Mouse (Mus musculus) erythroblast, embryonic 14.5 days (primary cell): ENCODE results near the gene Dip2c. TPM values are rescaled to one million over a fixed set of nuclear protein-coding genes. Genes with fewer than 3 reads are reported as not detected.

Experiments used
- H3K27me3 ChIP-seq: 2 replicates; pipeline ENCODE4 v1.6.1; 2012; ENCODE audit warnings: inconsistent platforms; ENCODE audit not compliant: control insufficient read depth
- H3K36me3 ChIP-seq: 2 replicates; pipeline ENCODE4 v1.6.1; 2012; ENCODE audit warnings: mild to moderate bottlenecking, inconsistent platforms; ENCODE audit not compliant: control insufficient read depth
- H3K4me1 ChIP-seq: 2 replicates; pipeline ENCODE4 v1.6.1; 2012; ENCODE audit warnings: inconsistent platforms; ENCODE audit not compliant: control insufficient read depth
- H3K4me3 ChIP-seq: replicated peaks from 2 replicates; pipeline ENCODE3; 2012; ENCODE audit warnings: moderate library complexity, mild to moderate bottlenecking, inconsistent platforms
- H3K9me3 ChIP-seq: 2 replicates; pipeline ENCODE4 v1.6.1; 2012; ENCODE audit warnings: low read length, inconsistent platforms, mixed read lengths; ENCODE audit not compliant: control insufficient read depth
- GATA1 ChIP-seq: IDR thresholded peaks from 2 replicates; pipeline ENCODE4 v1.6.1; 2012; ENCODE audit warnings: low read length, inconsistent platforms, mixed read lengths
- TAL1 ChIP-seq: IDR thresholded peaks from 3 replicates; pipeline ENCODE4 v1.6.1; 2012; ENCODE audit warnings: low read length, inconsistent platforms, mixed read lengths
- polyA plus RNA-seq: library from polyadenylated mRNA; stranded (reverse); fragments of >175 nt; gene quantifications from 2 replicates; pipeline ENCODE4 v1.2.3, GENCODE M21; 2012

The Dip2c gene
- polyA plus RNA-seq, 1 experiment = 0.02 TPM

DNA sequence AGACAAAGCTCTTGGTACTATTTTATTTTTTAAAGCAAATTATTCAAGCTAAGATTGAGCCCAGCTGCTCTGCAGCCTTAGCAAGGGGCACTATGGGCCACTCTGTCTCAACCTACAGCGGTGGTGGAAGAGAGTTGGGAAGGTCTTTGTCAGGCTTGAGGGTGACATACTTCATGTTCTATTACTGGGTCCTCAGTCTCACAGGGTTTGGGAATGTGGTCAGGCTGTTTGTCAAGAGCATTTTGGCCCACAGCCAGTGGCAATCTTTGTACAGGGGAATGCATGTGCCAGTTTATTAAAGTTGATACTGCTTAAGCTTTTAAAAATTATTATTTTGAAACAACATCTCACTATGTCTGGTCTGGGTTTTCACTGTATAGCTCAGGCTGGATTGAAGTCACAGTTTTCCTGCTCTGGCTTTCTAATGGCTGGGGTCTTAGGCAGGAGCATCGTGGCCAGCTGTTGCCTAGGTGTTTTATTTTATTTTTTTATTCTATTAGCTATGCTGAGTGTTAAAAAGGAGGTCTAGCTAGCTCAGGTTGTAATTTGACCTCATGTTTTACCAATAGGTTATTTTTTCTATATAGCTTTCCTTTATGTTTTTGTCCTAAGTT, 37.9 kb downstream of the Dip2c start:
- Histone ChIP-seq H3K9me3 (no peaks in the 10 kb centered on the region), H3K4me1 (no peaks in the 10 kb centered on the region), H3K27me3 (no peaks in the 10 kb centered on the region), H3K4me3 (no peak overlapping the region), H3K36me3 (no peaks in the 10 kb centered on the region)
- TF ChIP-seq GATA1 (no peak), TAL1 (no peak)

DNA sequence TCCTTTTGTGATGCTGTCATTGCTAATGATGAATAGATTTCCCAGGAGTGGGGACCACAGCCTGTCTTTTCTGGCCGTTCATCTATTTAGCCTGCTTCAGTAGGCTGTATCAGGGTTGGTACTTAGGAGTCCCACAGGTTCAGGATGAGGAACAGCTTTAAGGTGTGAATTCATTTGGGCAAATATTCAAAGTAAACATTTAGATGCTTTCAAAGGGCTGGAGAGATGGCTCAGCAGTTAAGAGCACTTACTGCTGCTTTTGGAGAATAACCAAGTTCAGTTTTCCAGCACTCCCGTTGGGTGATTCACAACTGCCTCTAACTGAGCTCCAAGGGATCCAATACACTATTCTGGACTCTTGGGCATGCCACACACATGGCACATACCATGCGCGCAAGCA, 38.4 kb downstream of the Dip2c start:
- no peaks in the 10 kb centered on the region for H3K36me3 ChIP-seq
- no peak overlapping the region for H3K4me3 ChIP-seq
- H3K4me1 ChIP-seq = no peaks in the 10 kb centered on the region
- H3K27me3 ChIP-seq = no peaks in the 10 kb centered on the region
- no peaks in the 10 kb centered on the region for H3K9me3 ChIP-seq
- TF ChIP-seq GATA1 = no peak
- TF ChIP-seq TAL1 = no peak

- no peak for TF ChIP-seq TAL1
- no peak for TF ChIP-seq GATA1
- no peaks in the 10 kb centered on the region for H3K27me3 ChIP-seq
- no peaks in the 10 kb centered on the region for H3K4me1 ChIP-seq
- no peak overlapping the region for H3K4me3 ChIP-seq
- no peaks in the 10 kb centered on the region for H3K36me3 ChIP-seq
- no peaks in the 10 kb centered on the region for H3K9me3 ChIP-seq
Observed at GRCm38 (mm10) chr13:9319745-9320144, 43.4 kb downstream of the Dip2c start.

DNA sequence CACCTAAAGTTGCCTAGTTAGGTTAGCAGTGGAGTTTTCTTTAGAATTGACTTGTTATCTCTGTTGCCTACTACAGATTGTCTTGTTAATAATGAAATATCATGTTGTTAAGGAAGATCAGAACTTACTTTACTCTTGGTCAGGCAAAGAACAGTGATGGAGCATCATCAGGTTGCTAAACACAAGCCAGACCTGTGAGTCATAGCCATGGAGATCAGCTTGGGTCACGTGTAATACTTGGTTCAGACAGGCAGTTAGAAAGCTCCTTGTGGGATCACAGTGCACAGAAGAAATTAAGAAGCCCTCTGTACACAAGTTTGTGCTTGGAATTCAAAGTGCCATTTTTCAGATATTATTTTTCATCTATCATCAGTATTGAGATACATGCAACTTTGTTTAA, 48.9 kb downstream of the Dip2c start:
- Histone ChIP-seq H3K9me3 (no peaks in the 10 kb centered on the region), H3K36me3 (no peaks in the 10 kb centered on the region), H3K4me1 (no peaks in the 10 kb centered on the region), H3K4me3 (no peak overlapping the region), H3K27me3 (no peaks in the 10 kb centered on the region)
- TF ChIP-seq GATA1 = no peak
- no peak for TF ChIP-seq TAL1

DNA sequence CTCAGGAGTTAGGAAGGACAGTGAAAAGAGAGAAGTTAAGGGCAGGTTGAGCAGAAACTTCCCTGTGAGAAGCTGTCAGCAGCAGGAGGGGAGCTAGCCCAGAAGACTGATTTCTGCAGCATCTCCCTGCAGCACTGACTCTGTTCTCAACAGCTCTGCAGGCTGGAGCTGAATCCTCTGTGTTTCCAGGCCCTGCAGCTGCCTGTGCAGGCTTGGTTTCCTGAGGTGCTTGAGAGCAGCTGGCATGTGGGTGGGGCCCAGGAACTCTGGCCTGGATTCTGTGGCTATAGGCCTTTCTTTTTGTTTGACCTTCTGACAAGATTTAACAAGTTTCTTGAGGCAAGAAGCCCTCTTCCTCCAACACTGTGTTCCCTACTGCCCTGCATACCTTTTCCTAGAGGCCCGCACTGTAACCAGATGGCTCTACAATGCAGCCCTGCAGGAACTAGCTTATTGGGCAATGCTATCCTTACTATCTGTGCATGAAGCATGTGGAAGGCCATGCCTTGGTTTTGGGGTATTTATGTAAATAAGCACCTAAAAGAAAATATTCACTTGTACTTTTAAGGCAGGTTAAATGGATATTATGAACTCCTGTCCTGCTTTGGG, 53.1 kb downstream of the Dip2c start:
- H3K36me3 ChIP-seq = no peaks in the 10 kb centered on the region
- H3K4me1 ChIP-seq = no peaks in the 10 kb centered on the region
- TF ChIP-seq TAL1 (no peak), GATA1 (no peak)
- H3K9me3 ChIP-seq = no peaks in the 10 kb centered on the region
- H3K27me3 ChIP-seq = no peaks in the 10 kb centered on the region
- no peak overlapping the region for H3K4me3 ChIP-seq

DNA sequence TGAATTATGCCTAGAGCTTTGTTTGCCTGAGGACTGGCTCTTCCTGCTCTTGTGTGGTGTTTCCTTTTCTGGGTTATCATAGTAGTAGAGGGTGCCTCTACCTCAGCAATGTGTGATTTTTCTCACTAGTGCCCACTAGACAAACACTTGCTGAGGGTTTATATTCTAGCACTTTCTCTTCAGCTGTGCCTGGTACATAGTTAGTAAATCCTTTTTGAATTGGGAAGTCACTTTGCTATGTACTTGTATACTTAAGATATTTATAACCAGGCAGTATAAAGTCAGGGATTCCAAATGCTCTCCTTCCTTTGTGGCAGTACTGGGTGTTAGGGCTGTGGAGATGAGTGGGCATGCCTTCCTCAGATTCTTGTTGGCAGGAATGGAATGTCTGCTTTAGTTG, 56.9 kb downstream of the Dip2c start:
- H3K27me3 ChIP-seq = no peaks in the 10 kb centered on the region
- no peak overlapping the region for H3K4me3 ChIP-seq
- no peaks in the 10 kb centered on the region for H3K9me3 ChIP-seq
- no peak for TF ChIP-seq TAL1
- no peak for TF ChIP-seq GATA1
- no peaks in the 10 kb centered on the region for H3K36me3 ChIP-seq
- no peaks in the 10 kb centered on the region for H3K4me1 ChIP-seq

DNA sequence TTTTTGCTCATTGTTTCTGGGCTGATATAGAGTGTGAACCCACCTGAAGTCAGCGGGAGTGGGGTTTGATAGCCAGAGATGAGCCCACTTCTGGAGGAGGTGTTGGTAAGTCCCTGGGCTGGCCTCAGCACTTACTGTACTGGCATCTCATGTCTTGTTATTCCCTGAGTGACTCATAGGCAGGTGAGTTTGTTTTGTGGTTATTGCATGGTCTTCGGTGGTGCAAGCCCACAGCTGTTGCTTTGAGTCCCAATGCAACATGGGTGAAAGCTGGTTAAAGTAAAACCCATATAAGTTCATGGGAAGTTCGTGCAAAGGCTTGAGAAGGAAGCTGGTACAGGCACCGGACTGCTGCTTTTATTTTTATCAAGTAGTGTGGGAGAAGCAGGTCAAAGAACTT, 64.0 kb downstream of the Dip2c start:
- no peaks in the 10 kb centered on the region for H3K27me3 ChIP-seq
- no peak overlapping the region for H3K4me3 ChIP-seq
- H3K4me1 ChIP-seq = no peaks in the 10 kb centered on the region
- H3K36me3 ChIP-seq = no peaks in the 10 kb centered on the region
- H3K9me3 ChIP-seq = no peaks in the 10 kb centered on the region
- no peak for TF ChIP-seq TAL1

- H3K27me3 ChIP-seq = no peaks in the 10 kb centered on the region
- H3K4me1 ChIP-seq = no peaks in the 10 kb centered on the region
- H3K4me3 ChIP-seq = no peak overlapping the region
- H3K9me3 ChIP-seq = no peaks in the 10 kb centered on the region
- H3K36me3 ChIP-seq = no peaks in the 10 kb centered on the region
- TF ChIP-seq TAL1 (no peak), GATA1 (no peak)
Observed at GRCm38 (mm10) chr13:9342696-9343095, 66.4 kb downstream of the Dip2c start.

DNA sequence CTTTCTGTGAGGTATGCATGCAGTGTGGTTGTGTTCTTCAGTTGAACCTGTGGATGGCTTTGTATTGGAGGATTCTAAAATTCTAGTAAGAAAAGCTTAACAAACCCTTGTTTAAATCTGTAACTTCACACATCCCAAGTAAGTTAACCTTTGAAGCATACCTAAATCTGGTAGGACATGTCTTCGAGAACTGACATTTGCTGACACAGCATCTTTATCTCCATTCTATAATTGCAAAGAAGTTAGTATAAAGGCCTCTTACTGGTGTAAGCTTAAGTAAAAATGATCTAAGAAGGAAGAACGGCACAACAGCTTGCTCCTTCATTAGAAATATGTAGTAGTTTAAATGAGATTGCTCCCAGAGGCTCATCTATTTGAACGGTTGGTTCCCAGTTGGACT, 71.1 kb downstream of the Dip2c start:
- H3K4me3 ChIP-seq = no peak overlapping the region
- no peaks in the 10 kb centered on the region for H3K4me1 ChIP-seq
- TF ChIP-seq GATA1 = no peak
- no peaks in the 10 kb centered on the region for H3K27me3 ChIP-seq
- H3K36me3 ChIP-seq = no peaks in the 10 kb centered on the region
- H3K9me3 ChIP-seq = no peaks in the 10 kb centered on the region

GRCm38 (mm10) chr13:9350670-9351069, 74.3 kb downstream of the Dip2c start:
- Histone ChIP-seq H3K4me1 (no peaks in the 10 kb centered on the region), H3K4me3 (no peak overlapping the region), H3K9me3 (no peaks in the 10 kb centered on the region), H3K27me3 (no peaks in the 10 kb centered on the region), H3K36me3 (no peaks in the 10 kb centered on the region)
- TF ChIP-seq TAL1 (no peak), GATA1 (no peak)
